Mouse (Mus musculus): ENCODE data around the gene Ntn4. TPM values are rescaled to one million over a fixed set of nuclear protein-coding genes. Genes with fewer than 3 reads are reported as not detected.
"Not testable (repeated sequence)": the region's sequence is repeated elsewhere in the genome, so short reads cannot be mapped to it uniquely, and the experiment has no call there.

The Ntn4 gene
- polyA plus RNA-seq, 1 experiment: 8.3 TPM

DNA sequence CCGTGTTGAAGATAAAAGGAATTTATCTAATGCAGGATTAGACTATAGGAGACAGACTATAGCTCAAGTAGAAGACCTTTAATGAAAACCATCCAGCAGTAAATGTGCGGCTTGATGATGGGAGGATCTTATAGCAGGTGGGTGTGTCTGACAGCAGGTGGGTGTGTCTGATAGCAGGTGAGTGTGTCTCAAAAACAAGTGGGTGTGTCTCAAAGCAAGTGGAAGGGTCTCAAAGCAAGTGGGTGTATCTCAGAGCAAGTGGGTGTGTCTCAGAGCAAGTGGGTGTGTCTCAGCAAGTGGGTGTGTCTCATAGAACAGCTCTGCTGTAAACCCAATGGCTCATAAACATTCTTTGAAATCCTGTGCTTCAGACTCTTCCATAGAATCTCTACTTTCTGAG is 25.7 kb downstream of the Ntn4 start:
- no peak for DNase-seq (ENCODE audit: low read depth)
- TF ChIP-seq POLR2A (IDR thresholded peaks at IDR 0.05; ENCODE audit: borderline replicate concordance, extremely low read depth, insufficient read depth, insufficient read length, poor library complexity, severe bottlenecking): no peak
- no peak for TF ChIP-seq CTCF (IDR thresholded peaks at IDR 0.05; ENCODE audit: borderline replicate concordance, extremely low read depth, insufficient read depth, insufficient read length)

- DNase-seq (ENCODE audit: low read depth): no peak
- no peak for TF ChIP-seq CTCF (IDR thresholded peaks at IDR 0.05; ENCODE audit: borderline replicate concordance, extremely low read depth, insufficient read depth, insufficient read length)
- no peak for TF ChIP-seq POLR2A (IDR thresholded peaks at IDR 0.05; ENCODE audit: borderline replicate concordance, extremely low read depth, insufficient read depth, insufficient read length, poor library complexity, severe bottlenecking)
These were observed 26.5 kb downstream of the Ntn4 start for GRCm38 (mm10) chr10:93666996-93667395.

GRCm38 (mm10) chr10:93672646-93673479 is 32.4 kb downstream of the Ntn4 start:
- no peak for DNase-seq (ENCODE audit: low read depth)
- TF ChIP-seq POLR2A (IDR thresholded peaks at IDR 0.05; ENCODE audit: borderline replicate concordance, extremely low read depth, insufficient read depth, insufficient read length, poor library complexity, severe bottlenecking): no peak
- TF ChIP-seq CTCF (IDR thresholded peaks at IDR 0.05; ENCODE audit: borderline replicate concordance, extremely low read depth, insufficient read depth, insufficient read length): no peak

GRCm38 (mm10) chr10:93679191-93680007 is 38.9 kb downstream of the Ntn4 start:
- no peak for TF ChIP-seq POLR2A (IDR thresholded peaks at IDR 0.05; ENCODE audit: borderline replicate concordance, extremely low read depth, insufficient read depth, insufficient read length, poor library complexity, severe bottlenecking)
- TF ChIP-seq CTCF (IDR thresholded peaks at IDR 0.05; ENCODE audit: borderline replicate concordance, extremely low read depth, insufficient read depth, insufficient read length): no peak
- no peak for DNase-seq (ENCODE audit: low read depth)

GRCm38 (mm10) chr10:93680680-93681377 is 40.3 kb downstream of the Ntn4 start:
- peak; percentile 87 for DNase-seq (ENCODE audit: low read depth)
- TF ChIP-seq CTCF (IDR thresholded peaks at IDR 0.05; ENCODE audit: borderline replicate concordance, extremely low read depth, insufficient read depth, insufficient read length) (no peak), POLR2A (IDR thresholded peaks at IDR 0.05; ENCODE audit: borderline replicate concordance, extremely low read depth, insufficient read depth, insufficient read length, poor library complexity, severe bottlenecking) (no peak)

- DNase-seq (ENCODE audit: low read depth): no peak
- TF ChIP-seq CTCF (IDR thresholded peaks at IDR 0.05; ENCODE audit: borderline replicate concordance, extremely low read depth, insufficient read depth, insufficient read length): no peak
- TF ChIP-seq POLR2A (IDR thresholded peaks at IDR 0.05; ENCODE audit: borderline replicate concordance, extremely low read depth, insufficient read depth, insufficient read length, poor library complexity, severe bottlenecking): no peak
These were observed 41.8 kb downstream of the Ntn4 start for GRCm38 (mm10) chr10:93682185-93682747.

- TF ChIP-seq CTCF (IDR thresholded peaks at IDR 0.05; ENCODE audit: borderline replicate concordance, extremely low read depth, insufficient read depth, insufficient read length) (no peak), POLR2A (IDR thresholded peaks at IDR 0.05; ENCODE audit: borderline replicate concordance, extremely low read depth, insufficient read depth, insufficient read length, poor library complexity, severe bottlenecking) (no peak)
- no peak for DNase-seq (ENCODE audit: low read depth)
These were observed 42.7 kb downstream of the Ntn4 start for GRCm38 (mm10) chr10:93683185-93683584.

- no peak for DNase-seq (ENCODE audit: low read depth)
- TF ChIP-seq POLR2A (IDR thresholded peaks at IDR 0.05; ENCODE audit: borderline replicate concordance, extremely low read depth, insufficient read depth, insufficient read length, poor library complexity, severe bottlenecking): no peak
- TF ChIP-seq CTCF (IDR thresholded peaks at IDR 0.05; ENCODE audit: borderline replicate concordance, extremely low read depth, insufficient read depth, insufficient read length): no peak
These were observed 43.4 kb downstream of the Ntn4 start for GRCm38 (mm10) chr10:93683896-93684295.

DNA sequence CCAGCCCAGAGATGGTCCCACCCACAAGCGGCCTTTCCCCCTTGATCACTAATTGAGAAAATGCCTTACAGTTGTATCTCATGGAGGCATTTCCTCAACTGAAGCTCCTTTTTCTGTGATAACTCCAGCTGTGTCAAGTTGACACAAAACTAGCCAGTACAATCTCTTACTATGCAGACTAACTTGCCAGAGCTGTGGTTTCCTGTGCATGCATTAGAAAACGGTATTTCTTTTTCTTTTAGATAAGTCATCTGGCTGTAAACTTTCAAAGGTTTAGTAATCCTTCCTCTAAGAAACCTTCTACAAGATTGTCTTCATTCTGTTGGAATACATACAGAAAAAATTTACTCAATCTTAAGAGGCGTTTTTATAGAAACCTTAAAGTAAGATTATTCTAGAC is 44.9 kb downstream of the Ntn4 start:
- not testable (repeated sequence) for DNase-seq (ENCODE audit: low read depth)

DNA sequence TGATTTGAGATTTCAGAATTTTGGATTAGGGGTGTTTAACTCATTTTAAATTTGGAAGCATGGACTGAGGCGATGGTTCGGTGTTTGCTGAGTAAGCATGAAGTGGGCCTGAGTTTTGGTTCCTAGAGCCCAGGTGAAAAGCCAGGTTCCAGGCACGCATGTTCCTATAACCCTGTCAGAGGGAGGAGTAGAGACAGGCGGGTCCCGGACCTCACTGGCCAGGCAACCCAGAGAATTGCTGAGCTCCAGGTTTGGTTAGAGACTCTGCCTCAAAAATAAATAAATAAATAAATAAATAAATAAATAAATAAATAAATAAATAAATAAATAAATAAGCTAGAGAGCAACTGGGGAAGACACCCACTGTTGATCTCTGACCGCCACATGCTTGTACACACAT is 46.1 kb downstream of the Ntn4 start:
- no peak for TF ChIP-seq POLR2A (IDR thresholded peaks at IDR 0.05; ENCODE audit: borderline replicate concordance, extremely low read depth, insufficient read depth, insufficient read length, poor library complexity, severe bottlenecking)
- TF ChIP-seq CTCF (IDR thresholded peaks at IDR 0.05; ENCODE audit: borderline replicate concordance, extremely low read depth, insufficient read depth, insufficient read length): no peak

GRCm38 (mm10) chr10:93687781-93688180 is 47.3 kb downstream of the Ntn4 start:
- DNase-seq (ENCODE audit: low read depth): no peak
- TF ChIP-seq POLR2A (IDR thresholded peaks at IDR 0.05; ENCODE audit: borderline replicate concordance, extremely low read depth, insufficient read depth, insufficient read length, poor library complexity, severe bottlenecking) (no peak), CTCF (IDR thresholded peaks at IDR 0.05; ENCODE audit: borderline replicate concordance, extremely low read depth, insufficient read depth, insufficient read length) (no peak)

More for the DNA sequence above, 46.1 kb downstream of the Ntn4 start:
- DNase-seq (ENCODE audit: low read depth): no peak
